Mouse (Mus musculus) 3134 (cell line): Measurements from ENCODE around the gene Dolpp1.
"Not testable (repeated sequence)": the region's sequence is repeated elsewhere in the genome, so short reads cannot be mapped to it uniquely, and the experiment has no call there.

Source experiments
- DNase-seq: peaks from one replicate; pipeline ENCODE4 v3.0.0-alpha.2; 2011; ENCODE audit warnings: low spot score; ENCODE audit not compliant: insufficient read length; ENCODE audit errors: extremely low read depth

The Dolpp1 gene

DNA sequence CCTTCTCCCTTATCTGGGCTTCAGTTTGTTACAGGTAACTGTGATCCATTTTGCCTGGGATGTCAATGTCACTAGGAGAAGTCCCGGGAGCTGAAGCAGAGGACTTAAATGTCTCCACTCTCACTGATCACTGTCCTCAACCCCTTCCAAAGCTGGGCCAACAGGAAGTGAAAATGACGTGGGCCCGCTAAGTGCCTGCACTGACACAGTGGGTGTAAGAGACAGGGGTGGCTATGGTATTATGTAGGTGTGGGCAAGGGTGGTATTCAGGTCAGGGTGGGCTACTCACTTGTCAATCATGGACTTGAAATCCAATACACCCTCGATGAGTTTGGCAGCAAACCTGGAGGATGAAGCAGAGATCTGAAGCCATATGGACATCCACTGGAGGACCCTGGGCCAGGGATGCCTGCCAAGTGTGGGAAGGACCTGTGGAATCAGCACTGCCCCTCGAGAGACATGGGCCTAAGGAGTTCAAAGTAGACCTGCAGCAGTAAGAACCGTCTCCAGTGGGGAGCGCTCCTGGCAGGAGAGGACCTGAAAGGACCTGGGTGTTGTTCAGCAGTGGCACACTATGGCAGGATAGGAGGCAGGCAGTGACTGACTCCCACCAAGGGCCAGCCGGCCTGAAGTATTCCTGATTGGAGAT, 16.5 kb downstream of the Dolpp1 start:
- DNase-seq = no peak

DNA sequence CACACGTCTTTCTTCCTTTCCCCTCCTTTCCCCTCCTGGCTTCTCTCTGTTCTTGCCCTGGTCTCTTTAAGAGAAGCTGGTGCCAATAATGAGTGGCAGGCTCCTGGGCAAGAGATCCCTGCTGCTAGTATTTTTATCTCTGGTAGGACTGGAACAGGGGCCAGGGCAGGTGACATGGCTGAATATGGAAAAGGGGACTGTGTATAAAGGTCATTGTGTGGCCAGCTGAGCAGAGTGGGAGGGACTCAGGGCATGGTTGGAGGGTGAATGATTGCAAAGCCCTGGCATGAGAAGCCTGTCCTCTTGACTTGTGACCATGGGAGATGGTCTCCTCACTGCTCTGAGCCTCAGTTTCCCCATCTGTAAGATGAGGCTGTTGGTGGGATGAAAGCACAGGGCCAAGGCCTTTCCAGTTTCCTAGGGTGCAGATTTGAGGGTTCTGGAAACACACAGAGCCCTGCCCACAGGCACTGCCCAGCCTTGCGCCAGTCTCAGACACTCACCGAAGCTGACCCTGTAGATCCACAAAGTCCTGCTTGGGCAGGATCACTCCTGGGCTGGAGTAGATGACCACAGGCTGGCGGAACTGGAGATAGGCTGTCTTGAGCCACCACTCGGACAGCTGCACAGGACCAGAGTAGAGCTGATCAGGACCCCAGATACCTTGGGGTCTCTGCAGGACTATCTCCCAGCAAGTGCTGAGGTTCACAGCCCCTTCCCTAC, 17.6 kb downstream of the Dolpp1 start:
- no peak for DNase-seq

DNA sequence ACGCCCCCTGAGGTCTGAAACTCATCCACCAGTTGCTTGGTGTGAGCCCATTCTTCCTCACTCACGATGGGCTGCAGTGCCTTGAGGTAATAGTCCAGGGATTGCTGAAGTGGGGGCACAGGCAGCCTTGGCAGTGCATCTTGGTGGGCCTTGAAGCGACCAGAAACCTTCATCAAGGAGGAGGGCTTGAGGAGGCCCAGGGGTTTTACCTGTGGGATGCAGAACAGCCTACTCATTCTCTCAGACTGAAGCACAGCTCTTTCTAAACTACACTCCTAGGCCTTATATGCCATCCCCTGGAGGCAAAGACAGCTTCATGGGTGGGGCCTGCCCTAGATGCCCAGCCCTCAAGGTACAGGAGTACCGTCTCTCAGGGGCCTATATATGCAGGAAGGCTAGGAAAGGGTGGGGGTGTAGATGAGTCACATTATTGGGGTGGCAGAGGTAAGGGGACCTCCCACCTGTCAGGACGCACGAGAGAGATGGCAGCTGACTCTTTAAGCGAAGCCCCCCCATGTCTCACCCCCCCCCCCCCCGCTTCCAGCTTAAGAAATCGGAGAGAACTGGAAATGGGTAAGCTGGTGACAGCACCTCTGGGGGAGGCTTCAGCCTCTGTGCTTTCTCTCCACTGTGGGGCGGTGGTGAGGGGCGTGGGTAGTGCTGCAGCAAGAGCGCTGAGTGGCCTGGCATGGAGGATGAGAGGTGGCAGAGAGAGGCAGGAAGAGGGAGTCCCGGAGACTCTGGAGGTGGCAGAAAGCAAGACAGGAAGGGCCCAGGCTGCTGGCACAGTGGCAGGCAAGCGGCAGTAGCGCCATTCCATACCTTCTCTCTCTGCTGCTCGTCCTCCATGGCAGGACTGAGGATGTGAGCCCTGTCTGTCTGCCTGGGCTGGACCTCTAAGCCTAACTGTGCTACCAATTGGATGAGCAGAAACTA, 21.3 kb downstream of the Dolpp1 start:
- DNase-seq = no peak

DNA sequence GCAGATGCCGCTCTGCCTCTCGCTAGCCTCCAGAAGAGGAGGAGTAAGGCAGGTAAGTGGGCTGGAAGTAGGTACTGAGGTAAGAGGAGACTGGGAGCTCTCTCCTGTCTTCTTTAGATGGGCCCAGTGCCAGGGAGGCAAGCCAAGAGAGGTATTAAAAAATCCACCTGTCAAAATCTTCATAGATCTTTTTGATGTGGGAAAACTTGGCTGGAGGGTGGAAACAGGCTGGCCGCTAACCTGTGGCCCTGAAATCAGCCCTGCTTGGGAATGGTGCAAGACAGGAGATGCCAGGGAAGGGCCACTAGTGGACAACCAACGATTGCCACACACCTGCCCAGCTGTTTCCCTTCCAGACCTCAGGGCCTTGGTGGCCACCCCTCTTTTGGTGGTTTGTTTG, 22.0 kb downstream of the Dolpp1 start:
- no peak for DNase-seq

DNA sequence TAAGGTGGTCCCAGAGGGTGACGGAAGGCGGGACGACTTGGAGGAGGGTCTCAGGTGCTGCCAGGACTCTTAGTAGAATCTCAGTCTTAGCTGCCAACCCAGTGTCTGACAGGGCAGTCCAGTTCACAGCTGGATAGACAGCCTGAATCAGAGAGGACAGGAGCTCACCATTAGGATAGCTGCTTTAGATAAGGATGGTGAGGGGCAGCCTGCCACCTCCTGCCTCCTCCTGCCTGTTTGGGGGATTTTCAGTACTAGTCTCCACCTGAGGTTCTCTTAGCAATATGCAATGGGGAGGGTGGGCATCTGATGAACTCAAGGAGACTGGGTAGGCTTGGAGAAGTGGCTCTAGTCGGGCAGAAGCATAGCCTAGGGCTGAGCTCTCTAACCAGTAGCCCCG, 22.6 kb downstream of the Dolpp1 start:
- no peak for DNase-seq

DNA sequence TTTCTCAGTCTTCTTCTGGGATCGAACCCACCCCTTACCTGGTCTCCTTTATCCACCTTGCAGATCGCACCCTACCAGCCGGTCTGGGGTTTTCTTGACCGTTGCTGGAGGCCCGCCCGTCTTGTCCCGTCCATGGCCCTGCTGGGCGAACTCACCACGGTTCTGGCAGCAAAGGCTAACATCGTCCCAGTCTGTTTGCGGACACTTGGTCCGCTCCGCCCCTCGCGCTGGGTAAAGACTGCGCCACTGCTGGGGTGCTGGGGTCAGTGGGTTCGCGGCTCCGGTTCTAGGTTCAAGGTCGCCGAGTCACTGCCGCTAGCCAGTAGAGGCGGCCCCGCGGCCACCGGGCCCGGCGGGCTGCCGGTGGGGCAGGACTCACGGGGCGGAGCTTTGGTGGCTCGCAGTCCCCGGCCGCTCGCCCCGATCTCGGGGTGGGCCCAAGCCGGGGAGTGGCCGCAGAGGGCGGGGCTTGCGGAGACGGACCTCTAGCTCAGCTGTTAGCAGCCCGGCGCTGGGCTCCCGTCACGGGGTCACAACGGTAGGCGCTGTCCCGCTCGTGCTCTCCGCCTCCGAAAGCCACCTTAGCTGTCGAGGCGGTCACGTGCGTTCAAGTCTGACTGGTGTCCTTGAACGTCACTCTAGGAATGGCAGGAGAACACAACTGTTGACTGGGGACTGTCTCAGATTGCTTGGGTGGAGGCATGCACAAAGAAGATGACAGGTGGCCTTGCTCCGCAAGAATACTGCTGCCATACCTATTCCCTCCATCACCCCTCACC, 23.3 kb downstream of the Dolpp1 start, which contains the start of gene Crat:
Gene Crat (minus strand): TSS at position 657 of the 779 bp plus-strand sequence.
- peak; percentile 94 for DNase-seq

DNA sequence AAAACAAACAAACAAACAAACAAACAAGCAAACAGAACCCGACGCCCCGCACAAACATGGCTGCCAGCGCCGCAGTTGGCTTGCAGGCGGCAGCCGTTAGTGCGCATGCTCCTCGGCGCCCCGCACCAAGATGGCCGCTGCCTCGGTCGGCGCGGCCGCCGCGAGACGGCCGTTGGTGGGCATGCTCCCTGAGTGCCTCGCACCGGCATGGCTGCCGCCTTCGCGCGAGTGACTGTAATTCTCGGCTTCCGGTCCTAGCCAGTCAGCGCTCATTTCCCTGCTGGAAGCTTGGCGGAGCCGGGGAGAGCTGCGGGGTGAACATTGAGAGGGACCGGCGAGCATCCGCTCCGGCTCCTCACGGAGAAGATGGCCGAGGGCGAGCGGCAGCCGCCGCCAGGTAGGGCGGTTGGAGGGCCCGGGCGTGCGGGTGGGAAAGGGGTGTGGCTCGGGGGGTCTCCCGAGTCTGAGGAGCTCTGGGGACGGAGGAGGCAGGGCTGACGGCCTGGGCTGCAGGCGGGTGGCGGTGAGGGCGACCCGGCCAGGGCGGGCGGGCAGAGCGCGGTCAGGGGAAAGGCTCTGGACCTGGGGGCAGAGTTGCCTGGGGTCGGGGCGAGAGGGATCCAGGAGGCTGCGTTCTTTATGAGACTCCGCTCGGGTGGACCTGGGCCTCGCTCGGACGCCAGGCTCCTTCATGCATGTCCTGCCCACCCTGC, 24.0 kb downstream of the Dolpp1 start, which contains the start of gene Ptpa:
Gene Ptpa (plus strand): TSS at position 104 of the 713 bp plus-strand sequence.
- peak; percentile 89 for DNase-seq

DNA sequence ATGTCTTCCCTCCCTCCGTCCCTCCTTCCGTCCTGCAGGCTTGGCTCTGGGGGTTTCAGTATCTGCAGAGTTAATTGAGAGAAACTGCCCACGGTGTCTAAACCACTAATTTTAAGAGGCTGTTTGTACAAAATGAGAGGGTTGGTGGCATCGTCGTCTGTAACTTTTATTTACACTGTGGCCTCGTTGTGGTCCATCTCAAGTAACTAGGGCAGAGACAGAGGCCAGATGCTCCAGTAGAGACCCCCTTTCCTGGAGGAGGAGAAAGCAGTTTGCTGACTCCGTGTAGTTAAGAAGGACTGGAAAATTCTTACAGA, 24.6 kb downstream of the Dolpp1 start:
- DNase-seq = no peak

DNA sequence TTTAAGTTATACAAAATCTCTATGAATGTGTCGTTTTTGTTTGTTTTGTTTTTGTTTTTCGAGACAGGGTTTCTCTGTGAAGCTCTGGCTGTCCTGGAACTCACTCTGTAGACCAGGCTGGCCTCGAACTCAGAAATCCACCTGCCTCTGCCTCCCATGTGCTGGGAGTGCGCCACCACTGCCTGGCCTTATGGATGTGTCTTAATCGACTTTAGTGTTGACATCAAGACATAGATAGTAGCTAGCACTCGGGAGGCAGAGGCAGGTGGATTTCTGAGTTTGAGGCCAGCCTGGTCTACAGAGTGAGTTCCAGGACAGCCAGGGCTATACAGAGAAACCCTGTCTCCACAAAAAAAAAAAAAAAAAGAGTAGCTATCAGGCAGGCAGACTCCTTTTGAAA, 25.1 kb downstream of the Dolpp1 start:
- DNase-seq = not testable (repeated sequence)

DNA sequence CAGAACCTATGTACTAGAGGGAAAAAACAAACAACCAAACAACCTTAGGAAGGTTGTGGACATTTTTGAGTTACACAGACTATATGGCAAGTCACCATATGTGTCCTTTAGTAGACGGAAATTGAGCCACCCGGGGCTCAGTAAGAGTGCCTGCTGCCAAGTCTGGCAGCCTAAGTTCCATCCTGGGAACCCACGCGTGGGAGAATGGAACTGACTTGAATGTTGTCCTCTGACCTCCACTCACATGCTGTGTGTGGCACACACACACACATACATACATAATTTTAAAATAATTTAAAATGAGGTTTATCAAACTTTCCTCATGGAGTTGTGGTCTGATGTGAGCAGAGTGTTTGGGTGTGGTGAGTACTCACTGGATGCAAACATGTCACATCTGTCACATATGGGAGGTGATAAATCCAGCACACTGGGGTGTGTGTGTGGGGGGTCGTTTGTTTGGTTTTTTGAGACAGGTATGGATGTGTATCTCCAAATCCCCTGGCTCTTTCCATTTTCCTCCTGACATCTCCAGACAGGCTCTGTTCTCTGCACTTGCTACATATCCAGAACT, 25.6 kb downstream of the Dolpp1 start:
- no peak for DNase-seq

DNA sequence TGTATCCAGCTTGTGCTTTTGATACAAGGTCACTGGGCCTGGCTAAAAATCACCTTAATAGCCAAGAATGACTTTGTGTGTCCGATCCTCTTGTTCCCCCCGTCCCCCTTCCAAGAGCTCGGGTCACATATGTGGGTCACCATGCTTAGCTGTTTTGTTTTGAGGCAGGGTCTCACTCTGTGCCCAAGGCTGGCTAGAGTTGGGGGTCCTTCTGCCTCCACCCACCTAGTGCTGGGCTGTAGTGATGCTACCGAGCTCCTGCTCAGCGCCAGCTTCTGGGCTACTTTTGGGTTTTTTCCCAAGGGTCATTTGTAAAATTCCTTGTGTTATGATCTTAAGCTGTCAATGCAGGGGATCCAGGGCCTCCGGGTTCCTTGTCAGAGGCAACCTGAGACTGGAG, 26.2 kb downstream of the Dolpp1 start:
- no peak for DNase-seq

DNA sequence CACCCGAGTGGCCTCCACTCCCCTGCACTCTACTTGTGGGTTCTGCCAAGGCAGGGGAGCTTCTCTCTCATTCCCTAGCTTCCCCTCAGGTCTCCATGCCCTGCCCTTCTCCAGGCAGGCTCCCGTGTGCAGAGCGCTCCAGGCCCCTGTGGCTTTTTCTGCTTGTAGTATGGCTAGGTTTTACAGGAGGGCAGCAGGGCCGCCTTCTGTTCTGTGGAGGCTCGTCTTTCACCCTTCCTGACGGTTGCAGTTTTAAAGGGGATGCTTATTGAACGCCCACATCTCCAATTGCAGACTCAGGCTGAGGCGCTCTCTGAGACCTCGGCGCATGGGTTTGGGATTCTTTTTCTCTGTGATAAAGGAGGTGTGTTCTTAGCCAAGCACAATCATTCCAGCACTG, 27.1 kb downstream of the Dolpp1 start:
- no peak for DNase-seq

DNA sequence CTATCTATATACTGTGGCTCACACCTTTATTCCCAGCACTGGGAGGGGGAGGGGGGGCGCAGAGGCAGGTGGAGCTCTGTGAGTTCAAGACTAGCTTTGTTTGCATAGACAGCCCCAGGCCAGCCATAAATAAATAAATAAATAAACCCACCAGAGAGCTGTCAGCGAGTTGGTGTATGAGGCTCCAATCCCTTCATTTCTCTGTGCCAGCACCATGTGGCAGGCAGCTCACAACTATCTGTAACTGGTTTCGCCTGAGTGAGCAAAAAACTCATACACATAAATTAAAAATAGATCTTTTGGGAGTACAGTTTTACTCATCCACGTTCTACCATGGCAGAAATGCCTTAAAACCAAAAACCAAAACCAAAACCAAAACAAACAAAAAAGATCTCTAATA, 29.4 kb downstream of the Dolpp1 start:
- DNase-seq = peak; percentile 42

DNA sequence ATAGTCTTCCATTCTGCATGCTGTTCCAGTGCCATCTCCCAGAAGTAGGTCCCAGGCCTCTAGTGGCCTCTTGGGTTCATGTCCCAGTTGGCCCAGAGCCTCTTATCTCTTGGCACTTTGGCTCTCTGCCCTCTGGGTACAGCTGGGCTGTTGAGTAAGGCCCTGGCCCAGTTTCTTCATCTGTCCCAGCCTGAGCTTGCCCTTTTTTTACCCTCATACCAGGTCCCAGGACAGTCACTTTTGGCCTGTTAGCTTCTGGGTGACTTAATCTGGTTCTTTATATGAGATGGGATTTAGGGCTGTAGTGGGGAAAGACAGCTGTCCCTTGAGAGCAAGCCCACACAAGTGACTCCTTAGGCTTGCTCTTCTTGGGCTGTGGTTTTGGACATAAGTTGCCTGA, 37.1 kb downstream of the Dolpp1 start:
- no peak for DNase-seq

DNA sequence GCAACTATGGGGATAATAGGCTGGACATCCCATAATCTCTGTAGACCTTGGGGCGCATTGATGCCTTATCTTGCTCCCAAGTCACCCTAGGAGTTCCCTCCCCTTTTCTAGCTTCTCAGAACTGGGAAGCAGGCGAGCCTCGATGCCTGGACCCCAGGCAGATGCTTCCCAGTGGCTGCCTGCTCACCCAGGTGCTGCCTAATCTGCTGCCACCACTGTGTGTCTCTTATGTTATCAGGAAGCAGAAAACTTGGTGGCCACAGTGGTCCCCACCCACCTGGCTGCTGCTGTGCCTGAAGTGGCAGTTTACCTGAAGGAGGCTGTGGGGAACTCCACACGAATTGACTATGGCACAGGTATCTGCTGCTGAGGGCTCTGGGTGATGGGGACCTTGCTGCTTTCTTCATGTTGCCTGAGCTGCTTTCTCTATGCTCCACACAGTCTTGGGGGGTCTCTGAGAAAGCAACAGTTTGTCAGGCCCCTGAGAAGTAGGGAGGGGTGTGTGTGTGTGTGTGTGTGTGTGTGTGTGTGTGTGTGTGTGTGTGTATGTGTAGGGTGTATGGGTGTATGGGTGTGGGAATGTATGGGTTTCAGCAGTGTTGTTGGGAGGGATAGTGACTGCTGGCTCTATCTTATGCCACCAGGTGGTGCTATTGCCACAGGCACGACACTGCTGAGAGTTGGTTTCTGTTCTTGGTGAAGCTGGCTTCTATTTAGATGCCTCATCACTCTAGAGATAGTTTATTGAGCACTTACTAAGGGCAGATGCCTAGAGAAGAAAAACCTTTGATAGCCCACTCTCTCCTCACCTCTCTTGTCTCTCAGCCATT, 43.5 kb downstream of the Dolpp1 start:
- no peak for DNase-seq

DNA sequence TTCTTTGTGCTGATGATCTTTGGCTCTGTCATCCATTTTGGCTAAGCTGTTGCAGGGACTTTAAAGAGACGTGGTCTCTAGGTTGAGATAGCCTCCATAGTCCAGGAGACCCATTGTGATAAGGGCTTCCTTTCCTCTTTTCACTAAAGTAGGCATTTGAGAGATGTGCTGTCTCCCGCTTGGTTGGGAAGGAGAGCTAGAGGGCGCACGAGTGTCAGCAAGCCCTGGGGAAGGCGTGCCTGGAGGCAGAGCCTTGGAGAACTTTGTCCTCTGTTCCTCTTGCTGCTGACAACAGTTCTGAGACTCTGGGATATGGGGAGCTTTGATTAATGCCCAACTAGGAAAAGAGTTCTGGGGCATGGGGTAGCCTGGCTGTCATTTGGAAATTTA, 44.1 kb downstream of the Dolpp1 start:
- DNase-seq = no peak

DNA sequence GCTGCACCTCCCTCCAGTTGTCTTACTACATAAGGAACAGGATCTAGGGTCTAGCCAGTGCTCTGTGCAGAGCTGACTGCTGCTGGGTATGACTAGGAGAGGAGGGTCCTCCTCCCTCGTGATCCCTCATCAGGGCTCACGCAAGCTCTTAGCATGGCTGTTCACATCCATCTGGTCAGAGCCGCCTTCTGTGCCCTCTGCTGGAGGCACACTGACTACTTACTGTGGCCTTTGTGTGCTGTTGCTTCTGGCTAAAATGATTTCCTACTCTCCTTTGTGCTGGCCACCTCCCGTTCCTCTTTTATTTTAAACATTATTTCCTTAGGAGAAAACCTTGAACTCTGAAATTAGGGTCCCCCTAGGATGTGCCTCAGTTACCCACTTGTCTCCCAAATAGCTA, 44.8 kb downstream of the Dolpp1 start:
- DNase-seq = no peak

DNA sequence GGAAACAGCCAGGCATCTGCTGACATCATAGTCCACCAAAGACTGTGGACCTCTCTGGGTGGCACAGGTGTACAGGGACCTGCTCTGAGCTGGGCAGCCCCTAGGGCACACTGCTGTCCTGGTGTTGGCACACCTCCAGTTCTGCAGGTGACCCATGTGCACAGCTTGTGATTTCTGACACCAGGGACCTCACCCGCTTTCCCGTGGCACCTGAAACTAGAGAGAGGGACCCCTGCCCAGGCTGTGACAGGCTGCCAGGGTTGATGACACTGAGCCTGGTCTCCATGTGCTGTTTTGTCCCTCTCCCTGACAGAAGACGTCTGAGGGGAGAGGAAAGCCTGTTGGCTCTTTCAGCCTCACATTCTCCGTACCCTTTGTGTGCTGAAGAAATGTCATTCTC, 45.7 kb downstream of the Dolpp1 start:
- DNase-seq = no peak

DNA sequence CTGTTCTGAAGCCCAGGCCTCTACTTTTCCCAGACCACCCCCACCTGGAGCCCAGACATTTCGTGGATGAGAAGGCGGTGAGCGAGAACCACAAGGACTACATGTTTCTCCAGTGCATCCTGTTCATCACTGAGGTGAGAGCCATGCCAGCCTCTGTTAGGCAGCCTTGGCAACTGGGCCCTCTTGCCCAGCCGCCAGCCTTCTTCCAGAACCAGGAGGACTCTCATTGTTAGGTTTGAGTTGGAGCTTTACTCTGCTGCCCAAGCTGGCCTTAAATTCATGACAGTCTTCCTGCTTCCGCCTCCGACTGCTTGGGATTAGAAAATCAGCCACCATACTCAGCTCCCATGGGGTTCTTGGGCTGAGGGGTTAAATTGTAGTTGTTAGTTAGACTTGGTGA, 47.6 kb downstream of the Dolpp1 start:
- DNase-seq = no peak
